Mouse (Mus musculus): ENCODE measurements at regions not wholly inside any gene's neighbourhood (a gene's known extent, or its start where the extent isn't known, plus 50 kb on each side); places are given as distances from the start of the nearest gene placed in this dataset.

DNA sequence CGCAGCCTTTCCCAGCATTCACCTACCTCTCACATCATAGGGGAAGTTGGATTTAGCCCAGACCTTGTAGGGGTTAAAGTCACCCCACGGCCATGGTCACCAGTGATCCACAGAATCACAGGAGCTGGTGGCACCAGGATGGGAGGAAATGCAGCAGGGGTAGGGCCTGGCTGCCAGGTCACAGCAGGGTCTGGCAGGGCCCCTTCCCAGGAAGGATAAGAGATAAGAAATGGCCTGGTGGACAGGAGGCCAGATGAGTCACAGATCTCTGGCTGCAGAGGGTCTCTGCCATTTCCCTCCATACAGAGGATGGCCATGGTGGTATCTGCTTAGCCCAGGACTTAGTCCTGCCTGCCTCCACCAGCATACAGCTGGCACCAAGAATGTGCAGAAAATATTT, 103.0 kb downstream of the Cstad start:
- DNase-seq: no peak

DNA sequence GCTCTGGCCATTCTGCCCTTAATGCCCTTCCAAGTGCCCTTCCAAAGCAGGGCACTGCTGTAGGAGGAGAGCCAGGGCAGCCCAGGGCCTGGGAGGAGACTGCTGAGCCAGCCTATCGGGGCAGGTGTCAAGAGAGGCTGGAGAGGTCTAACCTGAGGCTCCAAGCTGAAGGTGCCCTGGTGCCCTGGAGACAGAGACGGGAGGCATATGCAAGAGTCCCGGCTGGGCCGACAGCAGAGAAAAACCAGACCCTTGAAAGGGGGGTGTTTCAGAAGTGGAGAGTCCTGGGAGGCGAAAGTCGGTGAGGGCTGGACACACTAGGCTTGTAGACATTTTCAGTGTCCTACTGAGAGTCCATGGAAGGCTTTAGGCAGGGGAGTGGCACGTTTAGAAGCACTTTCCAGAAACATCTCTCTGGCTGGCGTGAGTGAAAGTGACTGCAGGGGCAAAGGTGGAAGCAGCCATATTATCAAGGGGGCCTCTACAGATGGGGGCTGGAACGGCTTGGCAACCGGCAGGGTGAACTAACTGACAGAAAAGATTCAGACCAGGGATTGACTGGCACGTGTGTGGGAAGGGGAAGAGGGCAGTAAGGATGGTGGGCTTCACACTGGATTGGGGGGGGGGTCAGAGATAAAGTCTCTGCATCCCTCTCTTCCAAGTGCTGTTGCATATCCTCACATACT, 101.1 kb downstream of the Cstad start:
- DNase-seq: peak; percentile 2

DNA sequence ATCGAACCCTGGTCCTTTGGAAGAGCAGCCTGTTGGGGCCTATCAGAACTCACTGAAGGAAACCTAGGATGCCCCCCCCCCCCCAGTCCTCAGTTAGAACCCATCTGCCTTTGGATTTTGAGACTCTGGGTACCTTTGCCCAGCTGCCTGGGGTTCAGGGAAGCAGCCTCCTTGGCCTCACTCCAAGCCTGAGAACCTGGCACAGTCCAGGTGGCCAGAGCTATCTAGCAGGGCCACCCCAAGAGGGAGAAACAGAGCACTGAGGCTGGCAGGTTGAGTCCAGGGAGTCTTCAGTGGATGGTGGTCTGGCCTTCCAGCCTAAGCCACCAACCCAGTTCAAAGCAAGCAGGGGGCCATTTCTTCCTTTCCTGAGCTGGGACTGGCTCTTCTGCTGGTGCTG, 100.2 kb downstream of the Cstad start:
- peak; percentile 12 for DNase-seq

DNA sequence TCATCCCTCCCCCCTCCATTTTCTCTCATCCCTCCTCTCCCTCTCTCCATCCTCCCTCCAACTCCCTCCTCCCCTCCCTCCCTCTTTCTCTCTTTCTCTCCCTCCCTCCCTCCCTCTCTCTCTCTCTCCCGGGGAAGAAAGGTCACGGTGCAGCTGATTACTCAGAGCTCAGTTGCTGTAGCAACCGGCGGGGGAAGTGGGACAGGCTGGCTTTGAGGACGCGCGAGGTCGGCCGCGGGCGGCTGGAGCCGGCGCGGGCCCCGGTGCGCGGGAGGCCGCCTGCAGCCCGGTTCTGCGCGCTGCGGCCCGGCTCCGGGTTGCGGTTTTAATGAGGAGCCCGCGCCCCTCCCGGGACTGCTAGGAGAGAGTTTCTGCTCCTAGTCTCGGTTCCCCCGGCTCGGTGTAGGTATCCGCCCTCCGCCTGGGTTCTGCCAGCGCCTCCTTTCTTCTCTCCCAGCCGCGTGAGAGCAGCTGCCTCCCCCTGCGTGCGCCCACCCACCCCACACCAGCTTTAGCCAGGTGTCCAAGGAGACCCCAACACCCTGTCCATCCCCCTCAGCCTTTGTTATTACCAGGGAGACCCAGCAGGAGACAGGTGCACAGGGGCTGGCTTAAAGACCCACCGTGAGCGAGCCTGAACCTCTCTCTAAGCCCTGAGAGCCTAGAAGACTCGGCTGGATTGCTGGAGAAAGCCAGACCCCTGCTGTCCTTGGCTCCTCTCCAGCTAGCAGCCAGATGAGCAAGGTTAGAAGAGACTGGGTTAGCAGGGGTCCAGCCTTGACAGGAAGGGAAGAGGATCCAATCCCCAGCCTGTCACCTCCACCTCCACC, 98.6 kb downstream of the Cstad start:
- DNase-seq: peak; percentile 92

DNA sequence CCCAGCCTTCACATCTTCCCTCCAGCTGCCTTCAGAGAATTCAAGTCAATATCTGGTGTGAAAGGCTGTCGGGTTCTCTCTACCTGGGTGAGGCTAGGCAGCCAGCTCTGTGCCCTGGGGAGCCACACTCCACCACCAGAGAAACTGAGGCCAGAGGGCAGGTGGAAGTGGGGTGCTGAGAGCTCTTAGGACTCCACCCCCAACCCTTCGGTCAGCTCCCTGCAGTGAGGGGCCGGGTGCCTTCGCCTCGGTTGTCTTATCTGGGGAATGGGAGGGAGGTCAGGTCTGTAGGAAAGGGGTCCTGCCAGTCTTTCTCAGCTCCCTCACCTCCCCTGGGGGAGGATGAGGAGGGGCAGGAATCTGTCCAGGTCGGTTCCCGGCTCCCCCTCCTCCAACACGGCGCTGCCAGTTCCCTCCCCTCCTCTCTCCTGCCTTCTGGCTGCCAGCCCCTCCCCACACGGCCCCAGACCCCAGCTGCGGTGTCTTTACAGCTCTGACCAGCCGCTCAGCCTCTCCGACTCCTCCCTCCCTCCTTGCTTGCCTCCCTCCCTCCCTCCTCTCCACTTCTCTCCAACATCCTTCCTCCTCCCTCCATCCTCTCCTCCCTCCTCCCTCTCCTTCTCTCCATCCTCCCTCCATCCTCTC, 97.8 kb downstream of the Cstad start:
- peak; percentile 84 for DNase-seq

DNA sequence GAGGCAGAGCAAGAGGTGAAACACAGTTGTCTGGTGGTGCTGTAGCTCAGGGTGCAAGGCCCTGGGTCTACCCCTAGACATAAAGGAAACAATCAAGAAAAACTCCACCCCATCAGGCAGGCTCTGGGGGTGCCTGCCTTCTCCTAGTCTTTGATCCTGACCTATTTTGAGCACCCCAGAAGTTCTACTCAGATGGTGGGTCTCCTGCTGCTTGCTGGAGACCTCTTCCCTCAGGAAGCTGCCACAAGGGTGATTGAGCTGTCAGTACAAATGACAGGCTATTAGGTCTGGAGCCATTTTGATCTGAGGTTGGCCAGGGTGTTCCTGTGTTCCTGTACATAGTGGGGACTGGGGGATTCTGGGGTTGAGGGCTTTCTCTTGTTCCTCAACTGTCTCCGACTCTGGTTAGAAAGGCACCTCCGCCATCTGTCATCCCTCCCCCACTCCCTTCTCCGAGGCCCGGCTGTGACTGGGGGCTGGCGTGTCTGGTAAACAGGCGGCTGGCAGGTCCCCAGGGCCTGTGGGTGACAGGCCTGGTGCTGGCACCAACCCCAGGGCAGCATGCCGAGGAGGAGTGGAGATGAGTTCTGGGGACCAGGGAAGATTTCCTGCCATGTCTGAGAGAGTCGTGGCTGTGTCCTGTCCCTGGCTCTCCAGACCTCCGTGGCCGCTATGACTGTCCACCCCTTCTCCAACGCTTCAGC, 97.2 kb downstream of the Cstad start:
- peak; percentile 97 for DNase-seq

DNA sequence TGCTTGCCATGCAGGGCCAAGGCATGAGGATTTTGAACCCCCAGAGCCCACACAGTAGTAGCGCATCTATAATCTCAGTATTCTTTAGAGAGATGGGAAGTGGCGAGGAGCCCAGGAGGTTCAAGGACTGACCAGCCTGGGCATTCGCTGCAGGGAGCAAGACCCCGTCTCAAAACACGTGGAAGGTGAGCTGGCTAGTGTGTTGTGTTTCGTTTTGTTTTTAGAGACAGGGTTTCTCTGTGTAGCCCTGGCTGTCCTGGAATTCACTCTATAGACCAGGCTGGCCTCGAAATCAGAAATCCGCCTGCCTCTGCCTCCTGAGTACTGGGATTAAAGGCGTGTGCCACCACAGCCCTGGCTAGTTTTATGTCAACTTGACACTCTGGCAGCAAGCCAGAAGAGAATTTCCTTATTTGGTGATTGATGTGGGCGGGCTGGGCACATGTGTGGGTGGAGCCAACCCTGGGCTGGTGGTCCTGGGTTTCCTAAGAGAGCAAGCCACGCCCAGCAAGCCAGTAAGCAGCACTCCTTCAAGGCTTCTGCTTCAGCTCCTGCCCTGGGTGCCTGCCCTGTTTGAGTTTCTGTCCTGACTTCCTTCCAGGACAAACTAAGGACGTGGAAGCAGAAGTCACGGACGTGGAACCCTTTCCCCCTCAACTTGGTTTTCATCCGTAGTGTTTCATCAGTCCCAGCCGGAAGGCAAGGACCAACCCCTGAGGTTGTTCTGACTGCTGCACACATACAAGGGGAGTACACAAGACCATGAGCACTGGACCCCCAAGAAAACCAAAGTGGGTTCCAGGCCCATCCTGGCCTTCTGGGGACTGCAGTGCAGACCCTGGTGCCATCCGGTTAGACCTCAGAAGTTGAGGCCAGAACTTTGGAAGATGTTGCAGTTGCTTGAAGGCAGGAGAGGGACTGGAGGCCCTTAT, 96.4 kb downstream of the Cstad start:
- peak; percentile 72 for DNase-seq

DNA sequence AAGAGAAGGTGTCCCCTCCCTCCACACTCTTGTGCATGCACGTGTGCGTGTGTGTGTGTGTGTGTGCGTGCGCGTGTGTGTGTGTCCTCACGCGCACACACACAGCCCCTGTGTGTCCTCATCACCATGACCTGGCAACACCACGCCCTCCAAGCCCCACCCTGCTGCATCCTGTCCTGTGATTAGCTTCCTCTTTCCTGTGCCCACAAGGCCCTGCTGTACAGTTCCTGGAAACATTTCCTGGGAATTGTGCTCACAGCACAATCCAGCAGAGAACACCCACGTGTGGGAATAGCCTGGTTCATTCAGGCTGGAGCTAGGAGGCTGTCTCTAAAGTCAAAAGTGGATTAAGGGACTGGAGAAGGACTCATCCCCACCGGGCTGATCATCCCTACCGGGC, 95.5 kb downstream of the Cstad start:
- DNase-seq: peak; percentile 90

DNA sequence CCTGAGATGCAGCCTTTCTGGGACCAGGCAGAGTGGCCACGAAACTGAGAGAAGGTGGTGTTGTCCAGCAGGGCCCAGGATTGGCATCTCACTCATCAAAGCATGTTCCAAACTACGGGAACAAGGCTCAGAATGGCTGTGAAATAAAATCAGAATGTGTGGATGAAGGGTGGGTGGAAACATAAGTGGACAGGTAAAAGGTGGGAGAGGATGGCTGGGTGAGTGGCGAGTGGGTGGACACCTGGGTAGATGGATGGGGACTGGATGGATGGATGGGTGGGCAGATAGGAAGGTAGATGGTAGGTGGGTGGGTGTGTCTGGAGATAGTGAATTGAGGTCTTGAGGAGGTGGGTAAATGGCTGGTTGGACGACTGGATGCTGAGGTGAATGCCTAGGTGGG, 93.6 kb downstream of the Cstad start:
- no peak for DNase-seq

DNA sequence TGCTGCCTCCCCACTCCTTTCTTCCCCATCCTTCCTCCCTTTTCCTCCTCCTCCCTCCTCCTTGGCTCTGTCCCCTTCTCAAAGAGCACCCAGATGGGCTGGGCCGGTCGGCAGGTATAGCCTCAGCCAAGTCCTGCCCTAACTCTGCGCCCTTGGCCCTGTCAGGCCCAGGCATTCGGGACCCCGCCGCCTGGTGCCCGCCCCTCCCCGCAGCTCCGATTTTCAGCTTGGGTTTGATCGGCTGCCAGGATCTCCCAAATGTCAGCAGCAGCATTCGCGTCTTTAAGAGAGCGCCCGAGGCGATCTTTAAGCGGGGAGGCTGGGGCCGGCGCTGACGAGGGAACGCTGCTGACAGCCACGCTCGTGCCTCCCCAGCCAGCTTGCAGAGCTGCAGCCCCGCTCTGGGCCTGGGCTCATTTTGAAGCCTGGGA, 92.3 kb downstream of the Cstad start:
- peak; percentile 84 for DNase-seq

DNA sequence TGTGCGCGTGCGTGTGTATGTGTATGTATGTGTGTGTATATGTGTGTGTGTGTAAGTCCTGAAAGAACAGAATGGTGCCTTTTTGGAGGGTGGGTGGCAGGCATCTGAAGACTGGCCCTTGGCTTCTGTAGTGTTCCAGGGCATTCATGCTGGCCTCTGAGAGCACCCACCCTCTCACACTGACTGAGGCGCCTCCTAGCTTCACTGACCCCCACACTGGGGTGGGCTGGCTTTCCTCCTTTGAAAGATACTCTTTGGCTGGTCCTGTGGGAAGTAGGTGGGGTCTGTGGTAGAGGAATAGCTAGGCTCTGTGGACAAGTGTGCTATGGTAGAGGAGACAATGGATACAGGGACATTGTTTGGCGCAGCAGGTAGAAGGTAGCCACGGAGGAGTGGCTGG, 91.5 kb downstream of the Cstad start:
- no peak for DNase-seq

DNA sequence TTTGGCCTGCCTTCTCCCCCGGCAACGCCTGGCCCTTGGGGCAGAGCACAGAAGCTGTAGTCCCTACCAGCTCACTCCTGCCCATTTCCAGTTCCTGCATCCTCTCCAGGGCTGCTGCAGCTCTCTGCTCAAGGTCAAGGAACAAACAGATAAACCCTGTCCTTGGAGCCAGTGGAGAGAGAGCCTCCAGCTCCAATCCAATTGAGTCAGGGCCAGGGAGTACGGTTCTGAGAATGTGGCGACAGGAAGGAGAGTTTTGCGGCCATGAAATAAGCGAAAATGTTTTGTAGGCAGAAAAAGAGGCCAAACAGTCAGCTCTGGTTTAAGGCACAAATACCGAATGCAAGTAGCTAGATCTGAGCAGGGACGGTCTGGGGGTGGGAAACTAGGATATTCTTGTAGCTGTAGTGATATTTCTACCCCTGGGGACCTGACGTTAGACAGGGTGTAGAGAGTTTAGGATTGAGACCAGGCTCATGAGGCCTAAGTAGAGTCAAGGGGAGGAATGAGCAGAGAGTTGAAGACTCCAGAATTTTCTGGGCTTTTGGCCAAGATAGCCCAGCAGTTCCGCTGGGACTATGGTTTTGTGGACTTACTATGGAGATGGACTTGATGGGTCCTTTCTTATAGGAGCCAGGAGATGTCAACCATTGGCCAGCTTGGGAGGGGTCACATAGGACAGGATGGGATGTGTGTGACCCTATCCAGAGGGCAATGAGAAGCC, 90.5 kb downstream of the Cstad start:
- peak; percentile 62 for DNase-seq

DNA sequence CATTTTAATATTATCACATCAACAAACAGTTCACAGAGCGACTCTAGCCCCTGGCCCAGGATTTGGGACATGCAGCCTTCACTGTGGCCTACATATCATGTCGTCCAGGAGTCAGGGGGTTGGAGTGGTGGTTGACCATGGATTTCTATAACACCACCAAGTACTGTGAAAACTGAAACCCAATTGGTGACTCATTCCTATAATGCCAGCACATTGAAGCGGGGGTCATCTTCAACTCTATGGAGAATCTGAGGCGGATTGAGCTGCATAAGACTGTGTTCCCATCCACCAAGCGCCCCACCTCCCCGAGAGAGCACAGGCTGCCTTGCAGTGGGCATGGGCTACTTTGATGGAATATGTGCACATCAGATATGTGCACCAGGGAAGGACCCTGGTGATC, 89.6 kb downstream of the Cstad start:
- no peak for DNase-seq

DNA sequence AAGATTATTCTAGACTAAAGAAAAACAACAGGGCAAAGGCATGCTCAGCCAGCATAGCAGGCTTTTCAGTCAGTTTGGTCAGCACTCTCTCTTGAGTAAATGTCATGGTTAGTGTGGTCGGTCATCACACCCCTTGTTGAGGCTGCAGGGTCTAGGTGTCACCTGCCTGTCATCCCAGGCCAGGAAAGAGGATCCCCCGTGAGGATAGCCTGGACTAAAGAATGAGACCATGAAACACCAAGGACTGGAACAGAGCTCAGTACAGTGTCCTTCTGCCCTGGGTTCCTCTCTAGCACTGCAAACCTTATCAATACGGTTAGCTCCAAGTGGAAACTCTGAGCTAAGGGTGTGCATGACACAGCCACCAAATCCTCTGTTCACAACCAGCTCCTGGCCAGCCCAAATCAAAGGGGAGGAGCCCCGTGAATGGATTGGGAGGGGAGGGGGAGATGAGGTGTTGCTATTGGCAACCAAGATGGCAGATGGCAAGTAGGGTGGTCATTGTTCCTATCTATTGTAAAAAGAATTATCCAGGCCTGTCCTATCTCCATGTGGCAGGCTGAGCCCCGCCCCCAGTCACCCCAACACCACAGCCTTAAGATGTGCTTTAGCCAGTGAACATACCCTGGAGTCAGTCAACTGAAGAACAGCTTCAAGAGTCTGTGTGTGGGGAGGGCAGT, 87.4 kb downstream of the Cstad start:
- DNase-seq: no peak

DNA sequence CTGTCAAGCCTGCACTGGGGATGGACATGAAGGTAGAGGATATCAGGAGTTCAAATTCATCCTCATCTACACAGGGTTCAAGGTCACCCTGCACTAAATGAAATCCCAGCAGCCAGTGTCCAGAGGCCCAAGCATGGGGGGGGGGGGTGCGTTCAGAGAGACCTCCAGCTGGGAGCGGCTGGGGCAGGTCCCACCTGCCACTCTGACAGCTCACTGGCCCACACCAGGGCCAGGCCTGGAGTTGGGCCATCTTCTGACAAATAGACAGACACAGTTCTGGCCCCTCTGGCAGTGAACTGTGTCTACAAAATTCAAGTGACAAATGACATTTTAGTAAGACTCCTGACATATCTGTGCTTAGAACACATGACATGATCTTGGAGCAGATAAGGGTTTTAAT, 86.8 kb downstream of the Cstad start:
- DNase-seq: peak; percentile 68

DNA sequence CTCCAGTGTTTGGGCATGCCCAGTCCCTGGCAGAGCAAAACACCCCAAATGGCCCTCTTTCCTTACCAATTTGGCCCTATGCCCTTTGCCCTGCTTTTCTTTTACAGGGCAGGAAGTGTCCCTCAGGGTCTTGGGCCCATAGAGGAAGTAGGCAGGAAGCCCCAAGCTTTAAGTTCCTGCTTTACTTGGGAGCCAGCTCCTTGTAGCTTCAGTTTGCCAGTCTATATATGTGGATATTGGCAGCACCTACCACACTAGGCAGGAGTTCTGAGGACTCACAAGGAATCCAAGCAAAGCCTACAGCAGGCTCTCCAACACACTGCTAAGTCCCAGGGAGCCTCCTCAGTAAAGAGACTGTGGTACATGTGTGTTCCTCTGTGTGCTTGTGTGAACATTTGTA, 84.2 kb downstream of the Cstad start:
- DNase-seq: no peak

DNA sequence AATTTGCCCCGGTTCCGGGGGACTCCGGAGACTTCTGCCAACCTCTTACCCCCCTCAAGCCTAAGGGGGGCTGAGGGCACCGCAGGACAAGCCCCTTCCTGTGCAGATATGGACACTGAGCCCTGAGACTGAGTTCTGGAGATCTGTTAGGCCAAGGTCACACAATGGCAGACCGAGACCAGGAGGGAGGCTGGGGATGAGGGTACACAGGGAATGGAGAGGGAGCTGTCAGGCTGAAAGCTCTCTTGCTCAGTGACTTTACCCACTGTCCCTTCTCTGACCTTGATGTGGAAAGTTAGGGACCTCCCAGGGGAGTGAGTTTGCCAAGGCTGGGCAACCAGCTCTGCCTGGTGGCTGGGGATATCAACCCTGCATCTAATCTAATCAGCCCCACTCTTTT, 82.7 kb downstream of the Cstad start:
- DNase-seq: no peak

DNA sequence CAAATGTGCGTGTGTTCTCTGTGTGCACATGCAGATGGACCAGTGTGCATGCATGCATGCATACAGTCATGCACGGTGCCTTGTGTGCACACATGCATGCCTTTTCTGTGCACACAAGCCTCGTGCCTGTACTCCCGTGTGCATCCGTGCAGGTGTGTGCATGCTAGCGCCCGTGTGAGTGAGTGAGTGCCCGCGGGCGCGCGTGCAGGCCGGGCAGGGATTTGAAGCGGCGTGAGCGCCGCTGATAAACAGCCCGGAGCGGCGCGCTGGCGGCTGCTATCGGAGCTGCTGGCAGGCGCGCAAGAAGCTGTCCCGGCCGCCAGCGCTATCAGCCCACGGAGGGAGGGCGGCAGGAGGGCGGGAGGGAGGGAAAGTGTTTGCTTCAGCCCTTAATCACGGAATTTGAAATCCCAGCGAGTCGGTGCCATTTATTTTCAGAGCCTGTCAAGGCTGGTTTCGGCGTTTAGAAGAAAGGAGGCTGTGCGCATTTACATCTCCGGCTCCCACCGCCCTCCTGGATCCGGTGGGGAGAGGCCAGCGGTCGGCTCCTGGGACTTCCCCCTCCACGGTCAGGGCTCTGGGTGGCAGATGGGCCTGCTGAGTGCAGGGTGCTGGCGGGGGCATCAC, 82.1 kb downstream of the Cstad start:
- peak; percentile 79 for DNase-seq

DNA sequence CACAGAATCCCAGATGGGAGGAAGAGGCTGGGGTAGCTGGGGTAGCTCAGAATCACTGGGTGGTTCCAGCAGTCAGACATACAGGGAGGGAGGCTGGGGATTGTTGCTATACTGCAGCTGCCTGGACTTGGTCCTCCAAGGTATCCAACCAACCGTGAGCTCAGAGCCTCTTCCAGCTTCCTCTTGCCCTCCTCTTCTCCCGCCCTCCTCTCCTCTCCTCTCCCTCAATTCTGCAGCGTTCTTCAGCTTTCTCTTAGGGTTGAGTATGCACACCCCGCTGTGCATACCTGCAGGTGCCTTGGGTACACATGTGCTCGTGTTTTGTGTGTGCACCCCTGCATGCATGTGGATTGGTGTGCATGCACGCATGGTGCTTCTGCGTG, 81.6 kb downstream of the Cstad start:
- no peak for DNase-seq

DNA sequence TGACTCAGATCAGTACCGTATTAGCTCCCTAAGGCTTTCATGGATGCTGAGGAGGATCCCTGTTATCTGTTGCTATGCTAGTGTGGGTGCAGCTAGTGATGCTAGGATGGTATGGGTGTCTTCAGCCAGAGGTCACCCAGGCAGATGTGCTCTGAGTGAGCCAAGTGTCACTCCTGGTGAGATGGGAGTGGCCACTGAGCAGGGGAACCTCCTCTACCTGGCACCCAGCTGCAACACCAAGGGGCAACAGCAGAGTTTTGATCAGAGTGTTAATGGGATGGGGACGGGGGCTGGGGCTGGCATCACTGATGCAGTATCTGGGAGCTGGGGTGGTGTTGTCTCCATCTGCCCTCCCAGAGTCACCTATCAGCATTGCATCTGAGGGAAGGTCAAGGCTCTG, 81.0 kb downstream of the Cstad start:
- DNase-seq: no peak

Data from lung, postnatal 10 days (tissue).